ENCODE assay signal across 22 mouse cellular contexts in the genomic region with DNA sequence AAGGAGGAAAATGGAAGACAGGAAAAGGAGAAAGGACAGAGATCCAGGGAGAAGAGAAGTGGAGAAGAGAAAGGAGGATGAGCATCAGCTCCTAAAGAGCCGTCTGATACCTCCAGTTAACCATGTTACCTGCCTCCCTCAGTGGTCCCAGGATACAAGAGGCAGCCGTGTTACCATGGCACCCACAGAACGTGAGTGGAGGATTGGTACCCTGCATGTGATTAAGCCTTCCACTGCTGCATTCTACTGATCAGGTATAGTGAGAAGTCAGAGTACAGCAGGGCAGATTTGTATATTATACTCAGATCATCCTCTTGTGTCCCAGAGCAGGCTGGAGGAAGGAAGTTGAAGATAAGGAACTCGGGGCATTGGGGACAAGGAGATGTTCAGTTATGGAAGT.
"Had no signal": no experiment of that assay in that cellular context is flagged by ENCODE, and none has a peak within 500 bp of the region (broad histone marks: within the 10 kb centered on the region; RNA-seq: fewer than 3 reads in every experiment).

No protein-coding gene starts in this region.

- H3K4me3 ChIP-seq: layer of hippocampus, adult 2 months; limb, embryonic 10.5 days; limb, embryonic 13.5 days; liver, embryonic 12.5 days; liver, embryonic 15.5 days; lung, embryonic 15.5 days; megakaryocyte, embryonic 14.5 days; midbrain, embryonic 12.5 days; neural tube, embryonic 12.5 days; stomach, embryonic 15.5 days had no signal

- H3K27ac ChIP-seq: kidney, postnatal 0 days; layer of hippocampus, adult 2 months; limb, embryonic 10.5 days; limb, embryonic 13.5 days; liver, embryonic 12.5 days; liver, embryonic 15.5 days; lung, embryonic 15.5 days; midbrain, embryonic 12.5 days; neural tube, embryonic 12.5 days; stomach, embryonic 15.5 days had no signal

- H3K4me1 ChIP-seq: limb, embryonic 10.5 days; limb, embryonic 13.5 days; liver, embryonic 12.5 days; liver, embryonic 15.5 days; lung, embryonic 15.5 days; megakaryocyte, embryonic 14.5 days; midbrain, embryonic 12.5 days; neural tube, embryonic 12.5 days; stomach, embryonic 15.5 days had no signal

- H3K9ac ChIP-seq: limb, embryonic 13.5 days; liver, embryonic 12.5 days; liver, embryonic 15.5 days; lung, embryonic 15.5 days; midbrain, embryonic 12.5 days; neural tube, embryonic 12.5 days; stomach, embryonic 15.5 days had no signal

- H3K4me2 ChIP-seq: limb, embryonic 13.5 days; liver, embryonic 12.5 days; liver, embryonic 15.5 days; lung, embryonic 15.5 days; midbrain, embryonic 12.5 days; neural tube, embryonic 12.5 days; stomach, embryonic 15.5 days had no signal

- H3K36me3 ChIP-seq: limb, embryonic 10.5 days; limb, embryonic 13.5 days; liver, embryonic 12.5 days; liver, embryonic 15.5 days; lung, embryonic 15.5 days; midbrain, embryonic 12.5 days; neural tube, embryonic 12.5 days; stomach, embryonic 15.5 days had no signal

- H3K27me3 ChIP-seq: limb, embryonic 13.5 days; liver, embryonic 12.5 days; liver, embryonic 15.5 days; lung, embryonic 15.5 days; megakaryocyte, embryonic 14.5 days; midbrain, embryonic 12.5 days; neural tube, embryonic 12.5 days; stomach, embryonic 15.5 days had no signal

- DNase-seq: kidney, adult 2 months; kidney, postnatal 25 days; layer of hippocampus, adult 9-11 months; liver; lung, adult 18-20 months; lung, postnatal 10 days; lung, postnatal 36 days; retina, postnatal 1 day; right cerebral cortex, postnatal 25 days; spleen, adult 18-20 months; thymus, postnatal 25 days had no signal

- H3K9me3 ChIP-seq: limb, embryonic 10.5 days; limb, embryonic 13.5 days; liver, embryonic 12.5 days; liver, embryonic 15.5 days; lung, embryonic 15.5 days; megakaryocyte, embryonic 14.5 days; midbrain, embryonic 12.5 days; neural tube, embryonic 12.5 days; stomach, embryonic 15.5 days had no signal

- ATAC-seq: liver, embryonic 12.5 days had no signal
